Mouse (Mus musculus): Measurements from ENCODE around the gene H2afv. TPM values are rescaled to one million over a fixed set of nuclear protein-coding genes. Genes with fewer than 3 reads are reported as not detected.
"Not testable (repeated sequence)": the region's sequence is repeated elsewhere in the genome, so short reads cannot be mapped to it uniquely, and the experiment has no call there.

Gene H2afv
- polyA plus RNA-seq, 1 experiment from 2014 or later = 540 TPM

DNA sequence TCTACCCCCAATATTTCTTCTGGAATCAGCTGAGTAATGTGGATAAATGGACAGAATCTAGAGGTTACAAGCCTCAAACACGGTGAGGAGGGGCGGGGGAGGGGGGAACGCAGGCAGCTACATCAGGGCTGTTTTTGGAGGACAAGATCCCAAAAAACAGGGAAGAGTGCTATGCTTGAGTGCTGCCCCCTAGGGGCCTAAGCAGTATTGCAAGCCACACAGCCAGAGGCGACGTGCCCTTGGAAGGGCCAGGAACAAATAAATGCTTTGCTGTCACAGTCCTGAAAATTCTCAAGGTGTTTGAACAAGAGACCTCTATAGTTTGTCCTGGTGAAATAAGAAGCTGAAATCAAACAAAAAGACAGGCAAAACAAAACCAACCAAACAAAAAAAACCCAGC, 32.6 kb downstream of the H2afv start:
- no peak for ATAC-seq (ENCODE audit: borderline replicate concordance, extremely low read depth, low FRiP score, low TSS enrichment)
- no peak overlapping the region for H3K9ac ChIP-seq

DNA sequence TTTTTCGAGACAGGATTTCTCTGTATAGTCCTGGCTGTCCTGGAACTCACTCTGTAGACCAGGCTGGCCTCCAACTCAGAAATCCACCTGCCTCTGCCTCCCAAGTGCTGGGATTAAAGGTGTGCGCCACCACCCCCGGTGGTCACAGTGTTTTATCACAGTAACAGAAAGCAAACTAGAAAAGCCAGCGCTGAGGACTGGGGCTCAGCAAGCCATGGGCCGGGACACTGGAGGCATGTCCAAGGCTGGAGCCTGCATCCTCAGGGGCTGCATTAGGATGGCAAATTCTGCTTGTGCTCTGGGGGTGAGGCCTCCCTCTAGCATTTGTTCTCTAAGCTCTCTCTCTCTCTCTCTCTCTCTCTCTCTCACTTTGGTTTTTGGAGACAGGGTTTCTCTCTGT, 33.5 kb downstream of the H2afv start:
- not testable (repeated sequence) for H3K4me2 ChIP-seq; H3K27me3 ChIP-seq; H3K36me3 ChIP-seq; H3K4me3 ChIP-seq; H3K9me3 ChIP-seq; H3K9ac ChIP-seq; ATAC-seq (ENCODE audit: borderline replicate concordance, extremely low read depth, low FRiP score, low TSS enrichment); H3K27ac ChIP-seq
- H3K4me1 ChIP-seq = peaks cover 24% of the 10 kb centered on the region
- WGBS = 85% methylated on average over 5 of the region's 5 CpGs

More for the DNA sequence above, 32.6 kb downstream of the H2afv start:
- Histone ChIP-seq H3K4me1 (peaks cover 14% of the 10 kb centered on the region), H3K27ac (no peak overlapping the region), H3K4me3 (no peak overlapping the region), H3K4me2 (no peak overlapping the region), H3K36me3 (no peaks in the 10 kb centered on the region), H3K27me3 (no peaks in the 10 kb centered on the region), H3K9me3 (no peaks in the 10 kb centered on the region)
- WGBS = 2% methylated on average over 5 of the region's 5 CpGs

DNA sequence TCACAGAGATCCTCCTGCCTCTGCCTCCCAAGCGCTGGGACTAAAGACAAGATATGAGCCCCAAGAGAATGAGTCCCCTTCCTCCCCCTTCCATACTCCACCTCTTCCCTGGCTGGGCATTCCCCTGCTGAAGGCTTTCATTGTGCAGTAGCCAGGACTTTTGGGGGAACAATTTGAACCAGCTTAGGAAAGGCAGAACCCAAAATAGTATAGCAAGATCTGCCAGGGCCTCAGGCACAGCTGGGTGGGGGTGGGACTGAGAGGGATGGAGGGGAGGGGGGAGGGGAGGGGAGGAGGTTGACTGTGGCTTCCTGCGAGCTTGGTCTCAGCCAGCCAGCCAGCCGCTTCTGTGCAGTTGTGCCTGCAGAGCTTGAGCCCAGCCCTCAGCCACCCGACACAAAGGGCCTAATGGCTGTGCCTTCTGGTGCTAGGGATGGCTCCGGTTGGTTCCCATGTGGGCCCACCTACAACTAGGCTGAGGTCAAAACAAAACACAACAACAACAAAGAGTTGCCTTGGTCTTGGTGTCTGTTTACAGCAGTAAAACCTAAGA, 34.1 kb downstream of the H2afv start:
- H3K36me3 ChIP-seq = peaks cover 4% of the 10 kb centered on the region; the same call in 1 of the 2 replicates
- no peaks in the 10 kb centered on the region for H3K9me3 ChIP-seq
- WGBS = 38% methylated on average over 5 of the region's 5 CpGs
- ATAC-seq (ENCODE audit: borderline replicate concordance, extremely low read depth, low FRiP score, low TSS enrichment) = no peak
- H3K4me2 ChIP-seq = no peak overlapping the region
- no peak overlapping the region for H3K27ac ChIP-seq
- H3K9ac ChIP-seq = no peak overlapping the region
- peaks cover 30% of the 10 kb centered on the region for H3K4me1 ChIP-seq
- no peaks in the 10 kb centered on the region for H3K27me3 ChIP-seq
- no peak overlapping the region for H3K4me3 ChIP-seq

DNA sequence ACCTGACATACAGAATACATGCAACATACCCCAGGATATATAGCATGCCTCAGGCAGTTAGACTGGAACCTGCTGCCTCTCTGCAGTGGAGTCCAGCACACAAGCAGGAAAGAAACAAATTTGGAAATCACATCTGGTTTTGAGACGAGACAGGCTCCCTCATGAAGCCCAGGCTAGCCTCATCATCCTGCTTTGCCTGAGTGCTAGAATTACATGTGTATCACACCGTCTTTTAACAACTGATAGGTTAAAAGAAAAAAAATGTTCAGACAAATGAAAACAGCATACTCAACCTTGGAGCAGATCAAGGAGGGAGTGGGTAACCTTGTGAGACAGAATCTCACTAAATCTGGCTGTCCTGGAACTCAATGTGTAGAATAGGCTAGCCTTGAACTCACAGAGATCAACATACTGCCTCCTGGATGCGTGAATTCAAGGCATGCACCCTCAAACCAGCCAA, 37.1 kb downstream of the H2afv start:
- Histone ChIP-seq H3K36me3 (peaks cover 33% of the 10 kb centered on the region), H3K4me1 (peaks cover 33% of the 10 kb centered on the region), H3K4me3 (no peak overlapping the region), H3K27ac (peak overlapping the region; percentile 81; the same call in 1 of the 2 replicates), H3K9me3 (no peaks in the 10 kb centered on the region), H3K4me2 (no peak overlapping the region), H3K9ac (no peak overlapping the region), H3K27me3 (no peaks in the 10 kb centered on the region)
- ATAC-seq (ENCODE audit: borderline replicate concordance, extremely low read depth, low FRiP score, low TSS enrichment) = no peak
- 84% methylated on average over 3 of the region's 3 CpGs for WGBS

DNA sequence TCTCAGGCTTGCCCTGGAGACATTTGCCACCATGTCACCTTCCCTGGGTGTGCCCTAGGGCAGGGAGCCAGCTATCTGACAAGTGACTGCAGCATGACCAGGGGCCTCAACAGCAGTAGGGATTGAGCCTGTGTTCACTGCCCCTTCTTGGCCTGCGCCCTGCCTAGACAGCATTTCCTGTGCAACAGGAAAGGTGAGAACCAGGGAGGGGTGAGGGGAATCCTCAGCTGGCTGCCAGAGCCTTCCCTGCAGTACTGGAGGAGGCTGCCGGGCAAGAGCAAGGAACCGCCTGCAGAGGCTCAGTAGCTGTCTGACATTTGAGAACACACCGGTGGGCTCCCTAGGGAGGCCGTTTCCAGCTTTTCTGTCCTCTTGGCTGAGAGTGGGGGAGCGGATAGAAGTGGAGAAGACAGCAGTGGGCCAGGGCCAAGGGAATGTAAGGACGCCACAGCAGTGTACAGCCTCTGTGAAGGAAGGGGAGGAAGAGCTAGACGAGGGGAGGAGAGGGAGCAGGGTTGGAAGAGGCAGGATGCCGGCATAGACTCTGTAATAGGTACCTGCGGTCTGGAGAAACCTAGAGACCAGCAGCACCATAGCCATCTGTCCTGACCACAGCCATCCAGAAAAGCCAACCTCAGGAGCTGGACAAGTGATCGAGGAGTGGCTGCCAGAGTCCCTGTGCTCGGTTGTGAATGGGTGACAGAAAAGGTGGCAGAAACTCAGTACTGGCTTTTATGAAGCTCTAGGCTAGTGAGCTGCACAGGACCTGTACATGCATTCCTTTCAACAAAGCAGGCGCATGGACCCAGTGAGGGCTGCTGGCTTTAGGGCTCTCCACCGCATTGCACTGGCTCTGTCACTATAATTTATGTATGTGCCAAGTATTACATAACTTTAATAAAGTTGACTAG, 37.7 kb downstream of the H2afv start:
- H3K27me3 ChIP-seq = no peaks in the 10 kb centered on the region
- peaks cover 40% of the 10 kb centered on the region for H3K36me3 ChIP-seq
- H3K4me1 ChIP-seq = peaks cover 33% of the 10 kb centered on the region
- WGBS = 25% methylated on average over 14 of the region's 14 CpGs
- no peak overlapping the region; the same call in 1 of the 2 replicates for H3K4me2 ChIP-seq
- H3K27ac ChIP-seq = peak overlapping the region; percentile 81
- H3K9me3 ChIP-seq = no peaks in the 10 kb centered on the region
- H3K9ac ChIP-seq = 0 out of 2 replicates have a peak overlapping the region, but pooled peaks have one; percentile 16
- no peak overlapping the region for H3K4me3 ChIP-seq
- ATAC-seq (ENCODE audit: borderline replicate concordance, extremely low read depth, low FRiP score, low TSS enrichment) = peak; percentile 56; the same call in 1 of the 2 replicates

DNA sequence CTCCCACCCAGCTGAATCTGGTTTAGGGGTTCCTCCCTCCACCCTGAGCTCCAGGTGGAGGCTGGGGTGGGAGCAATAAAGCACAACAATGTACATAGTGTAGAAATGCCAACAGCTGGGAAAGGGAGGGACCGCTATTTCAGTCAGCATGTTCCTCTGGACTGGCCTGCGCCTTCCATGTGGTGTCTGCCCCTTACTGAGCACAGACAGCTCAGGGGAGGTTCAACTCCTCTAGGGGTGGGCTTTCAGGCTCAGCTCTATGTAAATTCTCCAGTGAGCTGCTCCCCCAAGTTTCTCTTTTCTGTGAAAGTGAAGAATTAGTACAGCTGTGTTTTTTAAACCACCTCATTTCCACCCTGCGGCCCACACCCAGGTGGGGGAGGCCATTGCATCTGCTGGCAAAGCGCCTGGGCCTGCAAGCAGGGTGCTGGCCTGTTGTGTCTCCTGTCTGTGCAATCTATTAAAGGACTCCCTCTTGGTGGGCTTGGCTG, 38.6 kb downstream of the H2afv start:
- H3K36me3 ChIP-seq = peaks cover 47% of the 10 kb centered on the region
- no peak overlapping the region for H3K9ac ChIP-seq
- no peaks in the 10 kb centered on the region for H3K9me3 ChIP-seq
- peaks cover 33% of the 10 kb centered on the region for H3K4me1 ChIP-seq
- 62% methylated on average over 4 of the region's 4 CpGs for WGBS
- no peak overlapping the region for H3K4me2 ChIP-seq
- no peak overlapping the region for H3K4me3 ChIP-seq
- H3K27ac ChIP-seq = peak overlapping the region; percentile 81
- peak; percentile 24; the same call in 1 of the 2 replicates for ATAC-seq (ENCODE audit: borderline replicate concordance, extremely low read depth, low FRiP score, low TSS enrichment)
- no peaks in the 10 kb centered on the region for H3K27me3 ChIP-seq

DNA sequence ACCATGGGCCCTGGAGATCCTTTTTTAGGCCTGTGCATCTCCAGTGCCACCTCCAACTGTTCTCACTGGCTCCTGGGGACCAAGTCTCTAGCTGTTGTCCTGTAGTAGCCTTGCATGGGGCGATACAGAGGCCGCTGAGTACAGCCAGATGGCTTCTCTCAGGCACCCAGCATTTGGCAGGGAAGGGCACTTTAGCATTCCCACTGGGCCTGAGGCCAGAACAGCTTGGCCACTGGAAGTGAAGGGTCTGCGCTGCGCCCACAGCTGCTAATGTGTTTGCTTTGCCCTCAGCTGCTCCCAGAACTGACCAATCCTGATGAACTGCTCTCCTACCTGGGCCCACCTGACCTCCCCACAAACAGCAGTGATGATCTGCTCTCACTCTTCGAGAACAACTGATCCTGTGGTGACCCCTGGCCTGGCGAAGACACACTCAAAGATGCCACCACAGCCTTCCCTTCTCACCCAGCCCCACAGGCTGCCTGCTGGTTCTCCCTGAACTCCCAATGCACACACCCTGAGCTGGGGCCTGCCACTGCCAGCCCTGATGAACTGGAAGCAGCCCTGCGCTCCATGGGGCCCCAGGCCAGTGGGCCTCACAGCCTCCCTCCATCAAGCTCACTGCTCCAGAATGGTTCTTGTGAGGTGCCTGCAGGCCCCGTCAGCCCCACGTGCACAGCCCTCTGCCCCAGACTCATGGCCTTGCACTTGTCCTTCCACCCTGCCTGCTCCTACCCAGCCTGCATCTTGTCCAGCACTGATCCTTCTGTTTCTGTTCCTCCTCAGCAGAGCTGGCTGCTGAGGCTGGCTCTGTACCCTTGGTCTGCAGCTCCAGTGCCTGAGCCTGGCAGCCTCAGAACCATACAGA, 39.3 kb downstream of the H2afv start:
- Histone ChIP-seq H3K4me1 (peaks cover 33% of the 10 kb centered on the region), H3K27me3 (no peaks in the 10 kb centered on the region), H3K9me3 (no peaks in the 10 kb centered on the region), H3K36me3 (peaks cover 52% of the 10 kb centered on the region), H3K4me3 (no peak overlapping the region), H3K9ac (no peak overlapping the region), H3K4me2 (no peak overlapping the region), H3K27ac (peak overlapping the region; percentile 81)
- 51% methylated on average over 9 of the region's 9 CpGs for WGBS
- peak; percentile 40 for ATAC-seq (ENCODE audit: borderline replicate concordance, extremely low read depth, low FRiP score, low TSS enrichment)

DNA sequence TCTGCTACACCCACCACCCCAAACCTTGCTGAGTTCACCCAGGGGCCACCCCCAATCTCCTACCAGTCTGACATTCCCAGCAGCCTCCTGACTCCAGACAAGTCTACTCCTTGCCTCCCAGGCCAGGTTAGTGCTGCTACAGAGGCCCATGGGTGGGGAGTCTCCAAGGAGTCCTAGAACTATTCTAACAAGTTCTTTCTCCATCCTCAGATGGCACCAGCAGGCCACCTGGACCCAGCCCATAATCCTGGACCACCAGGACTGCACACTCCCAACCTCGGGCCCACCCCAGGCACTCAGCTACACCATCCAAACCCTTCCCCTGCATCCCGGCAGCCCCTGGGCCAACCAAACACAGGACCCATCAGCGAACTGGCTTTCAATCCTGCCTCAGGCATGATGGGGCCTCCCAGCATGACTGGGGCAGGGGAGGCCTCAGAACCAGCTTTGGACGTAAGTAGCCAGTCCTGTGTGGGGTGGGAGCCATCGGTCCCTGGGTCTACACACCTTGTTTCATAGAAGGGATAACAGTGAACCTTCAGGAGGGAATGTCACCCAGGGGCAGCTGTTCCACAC, 40.3 kb downstream of the H2afv start:
- Histone ChIP-seq H3K27me3 (no peaks in the 10 kb centered on the region), H3K27ac (0 out of 2 replicates have a peak overlapping the region, but pooled peaks have one; percentile 27), H3K36me3 (peaks cover 62% of the 10 kb centered on the region), H3K4me2 (no peak overlapping the region), H3K9ac (no peak overlapping the region), H3K4me1 (peaks cover 33% of the 10 kb centered on the region), H3K4me3 (no peak overlapping the region), H3K9me3 (no peaks in the 10 kb centered on the region)
- WGBS = 90% methylated on average over 5 of the region's 5 CpGs
- no peak; the same call in 1 of the 2 replicates for ATAC-seq (ENCODE audit: borderline replicate concordance, extremely low read depth, low FRiP score, low TSS enrichment)

DNA sequence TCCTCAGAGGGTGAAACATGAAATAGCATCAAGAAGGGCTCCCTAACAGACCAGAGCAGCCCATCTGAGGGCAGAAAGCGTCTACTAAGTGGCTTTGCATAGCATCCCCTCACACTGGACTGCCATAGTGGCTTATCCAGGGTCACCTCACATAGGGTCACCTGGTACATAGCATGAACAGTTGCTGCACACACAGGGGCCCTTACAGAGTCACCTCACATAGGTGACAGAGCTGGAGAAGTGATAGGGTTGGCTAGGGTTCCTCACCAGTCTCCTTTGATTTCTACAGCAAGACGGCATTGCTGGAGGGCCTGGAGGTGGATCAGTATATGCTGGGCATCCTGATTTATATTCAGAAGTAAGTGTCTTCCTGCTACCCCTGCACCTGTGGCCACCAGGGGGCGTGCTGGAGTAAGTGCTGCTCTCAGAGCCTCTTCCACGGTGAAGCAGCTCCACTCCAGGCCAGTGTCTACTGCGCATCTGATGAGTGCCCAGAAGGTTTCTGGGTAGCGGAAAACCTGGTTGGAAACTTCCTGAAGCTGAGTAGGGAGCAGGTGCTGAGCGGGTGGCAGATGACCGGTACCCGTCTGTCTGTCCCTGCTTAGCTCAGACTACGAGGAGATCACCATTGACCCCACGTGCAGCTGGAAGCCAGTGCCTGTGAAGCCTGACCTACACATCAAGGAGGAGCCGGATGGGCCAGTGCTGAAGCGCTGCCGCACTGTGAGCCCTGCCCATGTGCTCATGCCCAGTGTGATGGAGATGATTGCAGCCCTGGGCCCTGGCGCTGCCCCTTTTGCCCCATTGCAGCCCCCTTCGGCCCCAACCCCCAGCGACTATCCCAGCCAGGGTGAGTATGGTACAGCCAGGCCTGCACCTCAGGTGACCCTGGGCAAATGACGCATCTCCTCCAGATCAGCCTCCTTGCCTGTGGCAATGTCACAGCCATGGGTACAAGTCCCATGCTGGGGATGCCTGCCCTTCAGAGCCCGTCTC, 41.4 kb downstream of the H2afv start:
- Histone ChIP-seq H3K9me3 (no peaks in the 10 kb centered on the region), H3K27me3 (no peaks in the 10 kb centered on the region), H3K4me1 (peaks cover 33% of the 10 kb centered on the region), H3K36me3 (peaks cover 74% of the 10 kb centered on the region), H3K4me3 (no peak overlapping the region), H3K4me2 (no peak overlapping the region), H3K27ac (no peak overlapping the region), H3K9ac (no peak overlapping the region)
- no peak for ATAC-seq (ENCODE audit: borderline replicate concordance, extremely low read depth, low FRiP score, low TSS enrichment)
- WGBS = 84% methylated on average over 19 of the region's 19 CpGs

DNA sequence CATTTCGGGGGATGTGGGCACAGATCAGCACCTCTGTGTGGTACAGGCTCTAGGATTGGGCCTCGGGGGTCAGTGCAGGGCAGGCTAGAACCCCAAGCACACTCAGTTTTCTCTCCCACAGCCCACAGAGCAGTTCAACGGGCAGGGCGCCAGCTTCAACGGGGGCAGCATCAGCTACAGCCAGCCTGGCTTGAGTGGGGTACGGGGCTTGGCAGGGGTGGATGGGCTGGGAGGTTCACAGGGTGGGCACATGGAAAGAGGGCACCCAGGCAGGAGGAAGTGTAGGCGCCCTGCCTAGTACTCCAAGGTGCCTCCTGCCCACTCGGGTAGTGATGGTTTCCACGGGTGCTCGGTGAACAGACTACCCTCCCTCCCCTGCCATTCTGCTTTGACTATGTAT, 46.1 kb downstream of the H2afv start:
- 93% methylated on average over 10 of the region's 10 CpGs for WGBS
- no peaks in the 10 kb centered on the region for H3K27me3 ChIP-seq
- no peaks in the 10 kb centered on the region for H3K4me1 ChIP-seq
- no peak overlapping the region for H3K4me2 ChIP-seq
- no peak overlapping the region for H3K9ac ChIP-seq
- H3K36me3 ChIP-seq = peaks cover 71% of the 10 kb centered on the region
- ATAC-seq (ENCODE audit: borderline replicate concordance, extremely low read depth, low FRiP score, low TSS enrichment) = no peak
- no peak overlapping the region for H3K27ac ChIP-seq
- no peak overlapping the region for H3K4me3 ChIP-seq
- no peaks in the 10 kb centered on the region for H3K9me3 ChIP-seq

Data from lung, embryonic 15.5 days (tissue).